In the genomic region with DNA sequence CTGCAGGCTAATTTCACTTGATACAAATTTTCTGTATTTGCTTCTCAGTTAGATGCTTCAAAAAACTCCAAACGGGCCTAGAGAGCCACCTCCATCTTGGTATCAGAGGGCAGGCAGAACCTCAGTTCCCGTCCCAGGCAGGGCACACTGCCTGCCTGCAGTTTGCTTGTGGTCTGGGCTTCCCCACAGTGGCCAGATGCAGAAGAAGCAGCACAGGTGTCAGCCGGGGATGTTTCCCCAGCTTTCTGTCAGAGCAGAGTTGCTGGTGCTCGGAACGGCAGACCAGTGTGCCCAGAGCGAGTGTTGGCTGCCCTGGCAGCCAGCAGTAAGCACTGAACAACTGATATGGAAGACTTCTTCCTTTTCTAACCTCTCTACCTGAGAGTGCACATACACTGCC, we compare ENCODE assay signal across 13 mouse cellular contexts. TPM values are rescaled to one million over a fixed set of nuclear protein-coding genes. Genes with fewer than 3 reads are reported as not detected.
DNase-seq lines count a peak whose midpoint lies in the region; ATAC-seq and TF ChIP-seq lines count a peak whose summit lies in the region.
"Had no signal": no experiment of that assay in that cellular context is flagged by ENCODE, and none has a peak within 500 bp of the region (broad histone marks: within the 10 kb centered on the region; RNA-seq: fewer than 3 reads in every experiment).

No protein-coding gene starts in this region.

- H3K4me2 ChIP-seq in liver, embryonic 14.5 days (ENCODE audit: low read depth) = no peak overlapping the region
- H3K4me2 ChIP-seq in liver, embryonic 12.5 days = no peak overlapping the region
- H3K4me2 ChIP-seq: forebrain, embryonic 12.5 days; hindbrain, embryonic 12.5 days; limb, embryonic 12.5 days; neural tube, embryonic 12.5 days had no signal

- no peak overlapping the region for H3K4me3 ChIP-seq in liver, embryonic 14.5 days (ENCODE audit: insufficient read depth in 1 of 2, low read depth in 2 of 2, low read length in 2 of 2)
- H3K4me3 ChIP-seq in liver, embryonic 12.5 days = no peak overlapping the region
- H3K4me3 ChIP-seq: forebrain, embryonic 12.5 days; hindbrain, embryonic 12.5 days; limb, embryonic 12.5 days; neural tube, embryonic 12.5 days had no signal

- TF ChIP-seq EP300 in liver, embryonic 14.5 days (IDR thresholded peaks at IDR 0.05; ENCODE audit: low read depth) = no peak

- peaks cover 0 to 2% of the 10 kb centered on the region in 2 experiments; a peak in 2 of 4 replicates for H3K4me1 ChIP-seq in liver, embryonic 14.5 days (replicated peaks; ENCODE audit: control insufficient read depth in 2 of 2, insufficient read depth in 2 of 2, low read length in 1 of 2)
- peaks cover 19% of the 10 kb centered on the region for H3K4me1 ChIP-seq in liver, embryonic 12.5 days
- H3K4me1 ChIP-seq: forebrain, embryonic 12.5 days; hindbrain, embryonic 12.5 days; neural tube, embryonic 12.5 days had no signal

- no peak overlapping the region for H3K27ac ChIP-seq in liver, embryonic 14.5 days
- H3K27ac ChIP-seq in liver, embryonic 12.5 days = no peak overlapping the region
- H3K27ac ChIP-seq: forebrain, embryonic 12.5 days; hindbrain, embryonic 12.5 days; limb, embryonic 12.5 days; neural tube, embryonic 12.5 days had no signal

- WGBS in liver, embryonic 14.5 days (ENCODE audit: insufficient replicate concordance) = 58% methylated on average over 6 of the region's 6 CpGs
- WGBS in liver, embryonic 12.5 days (ENCODE audit: insufficient replicate concordance) = 57% methylated on average over 6 of the region's 6 CpGs

- ATAC-seq in liver, embryonic 14.5 days (ENCODE audit: insufficient read depth) = no peak
- no peak for ATAC-seq in liver, embryonic 12.5 days
- ATAC-seq in common myeloid progenitor, adult 5-6 weeks (replicated peaks; ENCODE audit: low read depth, poor library complexity, severe bottlenecking) = peak; percentile 55
- peak; percentile 65 for ATAC-seq in neutrophil, adult 5-6 weeks (ENCODE audit: extremely low read depth, insufficient number of reproducible peaks, low FRiP score, poor library complexity, severe bottlenecking)

- no peak overlapping the region for H3K9ac ChIP-seq in liver, embryonic 14.5 days (replicated peaks)
- no peak overlapping the region for H3K9ac ChIP-seq in liver, embryonic 12.5 days
- H3K9ac ChIP-seq: forebrain, embryonic 12.5 days; hindbrain, embryonic 12.5 days; limb, embryonic 12.5 days; neural tube, embryonic 12.5 days had no signal

- no peaks in the 10 kb centered on the region for H3K36me3 ChIP-seq in liver, embryonic 14.5 days (replicated peaks; ENCODE audit: control insufficient read depth, insufficient read depth, low read depth)
- no peaks in the 10 kb centered on the region for H3K36me3 ChIP-seq in liver, embryonic 12.5 days
- H3K36me3 ChIP-seq: forebrain, embryonic 12.5 days; hindbrain, embryonic 12.5 days; limb, embryonic 12.5 days; neural tube, embryonic 12.5 days had no signal

- no peaks in the 10 kb centered on the region for H3K9me3 ChIP-seq in liver, embryonic 14.5 days (ENCODE audit: control insufficient read depth, low read length)
- no peaks in the 10 kb centered on the region for H3K9me3 ChIP-seq in liver, embryonic 12.5 days (replicated peaks)
- H3K9me3 ChIP-seq: forebrain, embryonic 12.5 days; hindbrain, embryonic 12.5 days; limb, embryonic 12.5 days; neural tube, embryonic 12.5 days had no signal

- H3K27me3 ChIP-seq in liver, embryonic 14.5 days (ENCODE audit: control insufficient read depth, insufficient read depth, low read length) = no peaks in the 10 kb centered on the region
- H3K27me3 ChIP-seq in liver, embryonic 12.5 days (replicated peaks) = peaks cover 13% of the 10 kb centered on the region
- H3K27me3 ChIP-seq: forebrain, embryonic 12.5 days; hindbrain, embryonic 12.5 days; limb, embryonic 12.5 days; neural tube, embryonic 12.5 days had no signal

- DNase-seq in liver, embryonic 14.5 days (ENCODE audit: low read depth in 3 of 3, low spot score in 3 of 3) = no peak
- peak; percentile 74 for DNase-seq in thymus, postnatal 25 days
- DNase-seq in urinary bladder, adult 18-20 months (ENCODE audit: low spot score in 2 of 2) = no peak
- DNase-seq in adrenal gland, postnatal 10 days = no peak
- no peak for DNase-seq in right cerebral cortex, postnatal 10 days (ENCODE audit: low spot score in 2 of 2)

- TF ChIP-seq CTCF in liver, embryonic 14.5 days (IDR thresholded peaks at IDR 0.05; ENCODE audit: low read depth) = peak; percentile 24; the same call in 1 of the 2 replicates

RNA-seq across cellular contexts. Expression of a gene that starts 19.9 kb away (rescaled TPM):
- 0.15 TPM in 1 of 2 replicates, not detected in the other for polyA plus RNA-seq in liver, embryonic 14.5 days (2012; rRNA removed)
- polyA plus RNA-seq in liver, embryonic 14.5 days (2014; fragmentation: Nextera tagmentation; extraction: Ambion mirVana) = 0.14 TPM in 1 of 2 replicates, not detected in the other
- 0.30 and 0.83 TPM in 2 replicates for polyA plus RNA-seq in liver, embryonic 12.5 days (2016; fragmentation: Nextera tagmentation; extraction: Ambion mirVana)
- 3.6 and 4.5 TPM in 2 replicates for total RNA-seq in common myeloid progenitor, adult 5-6 weeks (2017)
- 10.1 and 12.6 TPM in 2 replicates for total RNA-seq in neutrophil, adult 5-6 weeks (2017)
- total RNA-seq in adrenal gland, postnatal 10 days (2021) = 1 to 10 TPM; 5.7 to 7.9 TPM
- polyA plus RNA-seq: embryonic facial prominence, embryonic 11.5 days; forebrain, embryonic 12.5 days; hindbrain, embryonic 12.5 days; neural tube, embryonic 12.5 days had no signal

RNA-seq across cellular contexts. Expression of a gene that starts 52.3 kb away (rescaled TPM):
- 1.5 and 1.7 TPM in 2 replicates for polyA plus RNA-seq in liver, embryonic 14.5 days (2012; rRNA removed)
- polyA plus RNA-seq in liver, embryonic 14.5 days (2014; fragmentation: Nextera tagmentation; extraction: Ambion mirVana) = 1.9 and 2.6 TPM in 2 replicates
- polyA plus RNA-seq in liver, embryonic 12.5 days (2016; fragmentation: Nextera tagmentation; extraction: Ambion mirVana) = 2.4 and 3.3 TPM in 2 replicates
- total RNA-seq in common myeloid progenitor, adult 5-6 weeks (2017) = 7.8 and 11.0 TPM in 2 replicates
- 7.7 and 10.0 TPM in 2 replicates for total RNA-seq in neutrophil, adult 5-6 weeks (2017)
- 10 to 100 TPM; 33.7 to 40.7 TPM for total RNA-seq in adrenal gland, postnatal 10 days (2021)

Comparison
In these comparisons a context has a peak if more than half of its experiments do, and no peak if none do; other contexts are left out.
1. ATAC-seq: peak in common myeloid progenitor, adult 5-6 weeks (single experiment) and neutrophil, adult 5-6 weeks (single experiment); none in liver, embryonic 14.5 days (single experiment) and liver, embryonic 12.5 days (single experiment).